Mouse (Mus musculus): ENCODE measurements around the gene Mmadhc.

DNA sequence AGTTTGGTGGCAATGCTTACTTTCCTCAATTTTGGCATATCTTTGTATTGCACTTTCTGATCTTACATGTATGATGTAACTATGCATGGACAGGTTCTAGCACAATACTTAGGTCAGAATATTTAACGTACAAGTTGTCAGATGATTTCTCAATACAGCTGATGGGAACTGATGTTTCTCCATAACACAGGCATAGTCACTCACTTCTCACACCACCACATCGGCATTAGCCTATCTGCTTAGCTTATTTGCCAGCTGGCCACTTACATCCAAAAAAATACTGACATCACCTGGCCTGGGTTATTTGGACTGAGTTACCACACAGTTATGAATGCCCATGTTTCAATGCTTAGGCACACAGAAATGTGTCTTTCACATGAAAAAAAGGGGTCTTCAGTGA, 2.5 kb downstream of the Mmadhc start:
- TF ChIP-seq CTCF (conservative IDR thresholded peaks at IDR 0.05; ENCODE audit: insufficient read depth, insufficient read length, low read depth, low read length) (no peak), POLR2A (IDR thresholded peaks at IDR 0.05; ENCODE audit: low read depth, low read length) (no peak)

Measured in kidney, adult 2 months (tissue).